Mouse (Mus musculus) liver, embryonic 13.5 days (tissue): ENCODE measurements at regions not wholly inside any gene's neighbourhood (a gene's known extent, or its start where the extent isn't known, plus 50 kb on each side); places are given as distances from the start of the nearest gene placed in this dataset.
"Not testable (repeated sequence)": the region's sequence is repeated elsewhere in the genome, so short reads cannot be mapped to it uniquely, and the experiment has no call there.

Source experiments
- ATAC-seq: fragments of 200-750 bp; cut with Nextera tagmentation; 2 replicates; pipeline ENCODE4 v1.8.0; 2017; ENCODE audit warnings: low read depth, mild to moderate bottlenecking, moderate number of reproducible peaks, moderate library complexity
- DNase-seq: peaks from one replicate; pipeline ENCODE4 v3.0.0; 2022
- H3K27ac ChIP-seq: fragments of 300-500 bp; sonication (generic); 2 replicates; pipeline ENCODE4 v1.5.1; 2015; ENCODE audit warnings: moderate library complexity, mild to moderate bottlenecking, inconsistent platforms
- H3K27me3 ChIP-seq: fragments of 300-500 bp; sonication (generic); 2 replicates; pipeline ENCODE4 v1.6.1; 2015; ENCODE audit warnings: mild to moderate bottlenecking, inconsistent platforms
- H3K36me3 ChIP-seq: fragments of 300-500 bp; sonication (generic); 2 replicates; pipeline ENCODE4 v1.6.1; 2015; ENCODE audit warnings: mild to moderate bottlenecking, inconsistent platforms
- H3K4me1 ChIP-seq: fragments of 300-500 bp; sonication (generic); replicated peaks from 2 replicates; pipeline ENCODE4 v1.6.1; 2015; ENCODE audit warnings: inconsistent platforms
- H3K4me2 ChIP-seq: fragments of 300-500 bp; sonication (generic); 2 replicates; pipeline ENCODE4 v1.6.1; 2015; ENCODE audit warnings: inconsistent platforms, mild to moderate bottlenecking, moderate library complexity
- H3K4me3 ChIP-seq: fragments of 300-500 bp; sonication (generic); replicated peaks from 2 replicates; pipeline ENCODE4 v1.5.1; 2015; ENCODE audit warnings: mild to moderate bottlenecking, inconsistent platforms
- H3K9ac ChIP-seq: fragments of 300-500 bp; sonication (generic); 2 replicates; pipeline ENCODE4 v1.6.1; 2015; ENCODE audit warnings: mild to moderate bottlenecking, inconsistent platforms
- H3K9me3 ChIP-seq: fragments of 300-500 bp; sonication (generic); replicated peaks from 2 replicates; pipeline ENCODE4 v1.6.1; 2016; ENCODE audit warnings: inconsistent platforms
- WGBS: fragments of 180-500 bp; shearing (Covaris S2); methylation state at CpG from one replicate; pipeline ENCODE4 v1.1.7; 2015; ENCODE audit not compliant: insufficient replicate concordance; 5-methylcytosine and 5-hydroxymethylcytosine counted together

DNA sequence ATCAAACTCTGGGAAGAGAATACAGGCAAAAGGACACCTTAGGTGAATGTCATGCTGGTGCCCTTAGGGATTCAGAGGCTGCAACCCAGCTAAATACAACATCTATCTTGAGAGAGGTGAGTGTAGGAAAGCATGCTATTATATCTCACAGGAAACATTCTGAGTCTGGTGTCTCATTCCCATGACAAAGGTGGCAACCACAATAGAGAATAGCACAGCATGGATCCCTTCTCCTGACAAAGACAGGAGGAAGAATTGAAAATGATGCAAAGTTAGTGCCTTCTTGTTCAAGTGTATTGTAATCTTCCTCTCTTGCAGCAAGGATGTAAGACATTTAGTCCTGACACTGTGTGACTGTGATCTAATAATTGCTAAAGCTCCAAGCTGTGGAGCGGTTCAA, 532.8 kb downstream of the Tfec start:
- no peaks in the 10 kb centered on the region for H3K4me1 ChIP-seq
- no peaks in the 10 kb centered on the region for H3K27me3 ChIP-seq
- no peak overlapping the region for H3K9ac ChIP-seq
- WGBS = 72% methylated on average over 1 of the region's 1 CpGs
- no peaks in the 10 kb centered on the region for H3K9me3 ChIP-seq
- ATAC-seq (no peak), DNase-seq (no peak)
- no peak overlapping the region for H3K4me2 ChIP-seq
- no peaks in the 10 kb centered on the region for H3K36me3 ChIP-seq
- no peak overlapping the region for H3K27ac ChIP-seq
- no peak overlapping the region for H3K4me3 ChIP-seq

DNA sequence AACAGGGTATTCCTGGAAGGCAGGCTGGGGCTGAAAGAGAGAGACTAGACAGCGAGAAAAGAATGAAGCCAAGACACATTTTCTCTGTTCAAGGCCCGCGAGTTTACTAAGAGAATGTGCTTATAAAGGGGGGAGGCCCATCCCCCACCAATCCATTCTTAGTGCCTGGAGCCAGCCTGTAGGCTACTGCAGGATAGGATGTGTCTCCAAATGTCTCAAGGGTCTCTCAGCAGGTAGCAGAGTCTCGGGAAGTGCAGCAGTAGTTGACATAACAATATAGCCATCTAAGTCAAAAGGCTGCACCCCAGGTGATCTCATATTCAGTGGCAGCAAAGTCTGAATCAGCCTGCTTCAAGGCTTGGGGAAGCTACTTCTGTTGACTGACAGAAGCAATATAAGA, 536.2 kb downstream of the Tfec start:
- no peak for ATAC-seq
- H3K9me3 ChIP-seq = no peaks in the 10 kb centered on the region
- no peak overlapping the region for H3K9ac ChIP-seq
- H3K27me3 ChIP-seq = no peaks in the 10 kb centered on the region
- H3K4me1 ChIP-seq = no peaks in the 10 kb centered on the region
- no peak for DNase-seq
- 48% methylated on average over 4 of the region's 4 CpGs for WGBS
- H3K36me3 ChIP-seq = no peaks in the 10 kb centered on the region
- H3K27ac ChIP-seq = no peak overlapping the region
- H3K4me2 ChIP-seq = no peak overlapping the region
- H3K4me3 ChIP-seq = no peak overlapping the region

DNA sequence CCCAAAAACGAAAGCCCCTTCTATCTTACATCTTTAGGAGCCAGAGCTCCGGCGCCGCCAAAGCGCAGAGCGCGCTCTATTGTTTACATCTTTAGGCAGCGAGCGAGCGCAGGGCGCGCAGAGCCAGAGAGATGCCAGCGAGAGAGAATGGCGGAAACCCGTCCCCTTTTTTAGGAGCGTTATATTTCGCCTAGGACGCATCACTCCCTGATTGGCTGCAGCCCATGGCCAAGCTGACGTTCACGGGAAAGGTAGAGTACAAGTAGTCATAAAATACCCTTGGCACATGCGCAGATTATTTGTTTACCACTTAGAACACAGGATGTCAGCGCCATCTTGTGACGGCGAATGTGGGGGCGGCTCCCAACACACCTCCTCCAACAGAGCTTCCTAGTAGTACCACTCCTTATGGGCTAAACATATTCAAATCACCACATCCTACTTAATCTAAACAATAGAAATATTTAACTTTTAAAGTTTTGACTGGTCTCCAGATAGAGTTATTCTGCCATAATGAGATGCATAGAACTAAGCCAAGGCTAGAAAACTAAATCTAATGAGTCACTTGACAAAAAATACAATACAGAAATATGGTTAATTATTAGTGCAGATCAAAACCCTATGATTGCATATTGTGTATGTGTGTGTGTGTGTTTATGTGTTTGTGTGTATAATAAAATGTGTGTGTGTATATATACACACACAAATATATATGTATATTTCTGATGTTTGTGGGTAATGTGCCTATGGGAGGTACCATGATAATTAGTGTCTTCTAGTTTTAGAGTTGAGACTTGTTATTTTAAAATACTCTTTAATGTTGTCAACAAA, 538.1 kb downstream of the Tfec start:
- not testable (repeated sequence) for DNase-seq, H3K36me3 ChIP-seq
- 61% methylated on average over 23 of the region's 25 CpGs for WGBS

DNA sequence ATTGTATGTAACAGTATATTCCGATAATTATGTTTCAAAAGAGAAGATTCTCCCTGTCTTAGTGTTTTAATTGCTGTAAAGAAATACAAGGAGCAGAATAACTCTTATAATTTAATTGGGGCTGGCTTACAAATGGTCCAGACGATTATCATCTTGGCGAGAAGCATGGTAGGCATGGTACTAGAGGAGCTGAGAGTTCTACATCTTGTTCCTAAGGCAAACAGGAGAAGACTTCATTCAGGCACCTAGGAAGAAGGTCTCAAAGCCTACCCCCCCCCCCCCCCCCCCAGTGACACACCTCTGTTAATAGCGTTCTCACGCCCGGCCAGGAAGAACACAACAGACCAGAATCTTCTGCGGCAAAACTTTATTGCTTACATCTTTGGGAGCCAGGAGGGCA, 538.8 kb downstream of the Tfec start:
- DNase-seq (no peak), ATAC-seq (no peak)
- H3K36me3 ChIP-seq = no peaks in the 10 kb centered on the region
- H3K4me3 ChIP-seq = peak overlapping the region; percentile 18; the same call in 1 of the 2 replicates
- 55% methylated on average over 6 of the region's 7 CpGs for WGBS
- H3K9me3 ChIP-seq = no peaks in the 10 kb centered on the region
- H3K27me3 ChIP-seq = no peaks in the 10 kb centered on the region
- H3K27ac ChIP-seq = no peak overlapping the region
- no peaks in the 10 kb centered on the region for H3K4me1 ChIP-seq
- H3K4me2 ChIP-seq = peak overlapping the region; percentile 28; the same call in 1 of the 2 replicates
- H3K9ac ChIP-seq = no peak overlapping the region

More for the DNA sequence above, 538.1 kb downstream of the Tfec start:
- H3K27ac ChIP-seq, H3K4me1 ChIP-seq, H3K4me2 ChIP-seq, H3K4me3 ChIP-seq, H3K9ac ChIP-seq, H3K9me3 ChIP-seq, H3K27me3 ChIP-seq: not testable (repeated sequence)
- peak; percentile 67 for ATAC-seq

DNA sequence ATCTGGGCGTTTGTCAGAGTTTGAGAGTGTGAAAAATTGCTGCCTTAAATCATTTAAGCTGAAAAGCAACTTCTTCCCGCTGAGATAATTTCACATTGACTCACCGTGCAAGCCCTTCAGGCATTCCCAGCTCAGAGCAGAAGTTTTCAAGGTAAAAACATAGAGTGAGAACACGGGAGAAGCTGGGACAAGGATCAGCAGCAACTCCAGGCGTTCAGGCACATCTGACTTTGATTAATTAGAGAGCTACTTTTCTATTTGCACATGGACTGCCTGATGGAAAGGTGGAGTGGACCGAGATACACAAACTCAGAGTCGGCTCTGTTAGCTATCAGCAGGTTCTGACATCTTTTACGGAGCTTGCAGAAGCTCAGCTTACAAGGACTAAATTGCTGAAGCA, 564.6 kb downstream of the Tfec start:
- Histone ChIP-seq H3K9me3 (no peaks in the 10 kb centered on the region), H3K27me3 (no peaks in the 10 kb centered on the region), H3K4me1 (no peaks in the 10 kb centered on the region), H3K9ac (no peak overlapping the region), H3K4me2 (no peak overlapping the region), H3K4me3 (no peak overlapping the region), H3K27ac (no peak overlapping the region), H3K36me3 (no peaks in the 10 kb centered on the region)
- DNase-seq = no peak
- ATAC-seq = no peak
- WGBS = 41% methylated on average over 8 of the region's 8 CpGs

DNA sequence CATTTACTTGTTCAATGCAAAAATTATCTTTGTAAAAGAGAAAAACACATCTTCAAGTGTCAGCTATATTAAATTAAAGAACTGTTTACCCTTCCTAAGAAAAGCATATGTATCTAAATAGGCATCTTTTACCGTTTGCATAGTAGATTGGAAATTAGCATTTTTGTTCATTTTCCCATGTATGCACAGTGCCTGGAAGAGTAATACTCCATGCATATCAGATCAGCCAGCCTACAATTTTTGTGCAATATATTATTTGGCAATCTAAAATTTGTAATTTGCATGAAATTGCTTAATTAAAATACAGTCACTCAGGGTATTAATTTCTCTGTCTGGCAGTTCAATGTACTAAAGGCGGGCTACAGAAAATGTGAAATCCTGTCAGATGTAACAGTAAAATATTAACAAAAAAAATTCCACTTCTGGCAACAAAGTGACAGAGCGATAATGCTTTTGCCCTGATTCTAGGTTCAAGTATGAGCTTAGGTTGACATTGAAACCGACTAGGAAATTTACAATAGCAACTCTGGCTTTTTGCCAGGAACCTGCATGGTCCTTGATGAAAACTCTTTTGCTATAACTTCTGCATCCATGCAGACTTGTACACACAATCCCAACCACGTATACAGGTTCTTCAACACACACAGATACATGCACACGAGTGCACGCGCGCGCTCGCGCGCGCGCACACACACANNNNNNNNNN, 583.8 kb downstream of the Tfec start:
- Histone ChIP-seq H3K27me3 (peaks cover 16% of the 10 kb centered on the region), H3K9me3 (no peaks in the 10 kb centered on the region), H3K36me3 (no peaks in the 10 kb centered on the region), H3K4me3 (no peak overlapping the region), H3K4me1 (no peaks in the 10 kb centered on the region), H3K27ac (no peak overlapping the region), H3K9ac (no peak overlapping the region), H3K4me2 (no peak overlapping the region)
- 80% methylated on average over 15 of the region's 15 CpGs for WGBS
- DNase-seq = no peak
- ATAC-seq = no peak

DNA sequence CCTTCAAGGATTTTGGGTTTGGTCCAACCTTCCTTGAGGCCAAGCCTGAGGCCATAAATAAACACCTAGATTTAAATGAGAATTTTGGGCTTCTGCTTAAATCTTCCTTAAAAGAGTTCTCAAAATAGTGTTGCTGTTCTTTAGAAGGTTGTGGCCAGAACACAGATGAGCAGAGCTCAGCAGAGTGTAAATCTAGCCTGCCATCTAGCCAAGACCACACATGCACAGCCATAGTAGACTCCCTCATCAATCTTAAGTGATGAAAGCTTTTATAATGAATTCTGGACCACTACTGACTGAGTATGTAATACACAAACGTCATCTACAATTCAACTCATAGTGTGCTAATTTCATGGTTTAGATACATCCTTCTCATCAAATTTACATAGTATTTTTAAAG, 585.3 kb downstream of the Tfec start:
- DNase-seq = no peak
- no peak overlapping the region for H3K4me2 ChIP-seq

DNA sequence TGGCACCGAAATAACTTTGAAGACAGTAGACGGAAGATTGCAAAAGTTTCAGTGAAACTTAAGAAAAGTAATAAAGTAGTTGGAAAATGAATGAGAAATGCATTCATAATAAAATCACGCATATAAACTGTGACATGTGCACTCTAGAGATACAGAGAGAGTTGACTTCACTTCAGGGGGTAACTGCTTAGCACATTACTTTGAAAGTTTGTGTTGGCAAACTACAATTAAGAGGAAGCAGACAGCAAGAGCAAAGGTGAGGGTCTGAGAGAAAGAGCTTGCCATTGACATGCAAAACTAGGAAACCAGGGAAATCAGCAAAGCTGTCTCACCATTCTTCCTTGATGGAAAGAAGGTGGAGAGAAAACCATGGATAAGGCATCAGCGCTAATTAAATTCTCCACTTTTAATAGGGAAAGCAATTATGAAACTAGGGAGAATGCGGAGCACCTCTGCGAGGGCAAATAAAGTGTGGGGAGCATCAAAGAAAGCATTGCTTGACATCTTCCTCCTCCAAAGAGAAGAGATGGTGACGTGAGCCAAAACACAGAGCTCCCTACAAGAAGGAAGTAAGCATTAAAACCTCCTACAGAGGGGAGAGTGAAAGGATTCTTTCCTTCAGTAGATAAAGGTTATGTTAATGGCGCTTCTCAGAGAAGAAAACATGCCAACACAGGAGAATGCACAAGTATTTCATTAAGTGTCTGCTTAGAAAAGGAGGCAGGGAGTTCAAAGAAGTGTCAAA, 563.0 kb downstream of the Mdfic start:
- DNase-seq (no peak), ATAC-seq (no peak)
- Histone ChIP-seq H3K9me3 (peaks cover 5% of the 10 kb centered on the region; the same call in 1 of the 2 replicates), H3K36me3 (no peaks in the 10 kb centered on the region), H3K27ac (no peak overlapping the region), H3K4me1 (no peaks in the 10 kb centered on the region), H3K4me3 (no peak overlapping the region), H3K4me2 (no peak overlapping the region), H3K9ac (no peak overlapping the region), H3K27me3 (no peaks in the 10 kb centered on the region)
- 46% methylated on average over 8 of the region's 8 CpGs for WGBS

More for the DNA sequence above, 585.3 kb downstream of the Tfec start:
- Histone ChIP-seq H3K4me3 (no peak overlapping the region), H3K36me3 (no peaks in the 10 kb centered on the region), H3K9ac (no peak overlapping the region), H3K27me3 (peaks cover 15% of the 10 kb centered on the region), H3K9me3 (no peaks in the 10 kb centered on the region), H3K27ac (no peak overlapping the region), H3K4me1 (no peaks in the 10 kb centered on the region)
- no peak for ATAC-seq
- 47% methylated on average over 1 of the region's 1 CpGs for WGBS

DNA sequence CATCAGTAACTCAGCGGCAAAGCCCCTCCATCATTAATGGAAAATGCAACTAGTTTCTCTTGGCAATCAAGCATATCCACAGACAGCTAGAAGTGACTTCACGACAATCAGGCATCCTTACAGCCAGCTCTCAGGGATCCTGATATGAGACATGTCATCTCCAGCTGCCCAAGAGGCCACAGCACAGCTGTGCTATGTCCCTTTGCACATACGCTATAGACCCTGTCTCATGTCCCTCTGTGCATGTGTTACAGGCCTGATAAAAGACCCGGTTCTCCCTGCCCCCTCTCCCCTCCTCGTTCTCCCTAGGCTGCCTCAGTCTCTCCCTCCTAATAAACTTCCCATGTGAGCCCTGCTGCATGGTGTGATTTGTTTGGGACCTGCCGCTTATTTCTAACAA, 561.5 kb downstream of the Mdfic start:
- no peak overlapping the region for H3K4me3 ChIP-seq
- no peak for DNase-seq
- no peak overlapping the region for H3K9ac ChIP-seq
- no peak for ATAC-seq
- peaks cover 5% of the 10 kb centered on the region; the same call in 1 of the 2 replicates for H3K9me3 ChIP-seq
- no peaks in the 10 kb centered on the region for H3K4me1 ChIP-seq
- no peak overlapping the region for H3K27ac ChIP-seq
- no peaks in the 10 kb centered on the region for H3K36me3 ChIP-seq
- no peak overlapping the region for H3K4me2 ChIP-seq
- WGBS = 59% methylated on average over 6 of the region's 6 CpGs
- no peaks in the 10 kb centered on the region for H3K27me3 ChIP-seq
